Mouse (Mus musculus) ES-Bruce4 (cell line): ENCODE measurements around the gene Sox13.

Experiments used
- CTCF ChIP-seq: IDR thresholded peaks from one replicate; pipeline ENCODE4 v1.8.1; 2011; ENCODE audit warnings: low read depth, low read length
- POLR2A ChIP-seq: IDR thresholded peaks from one replicate; pipeline ENCODE4 v1.8.1; 2011; ENCODE audit warnings: low read length; ENCODE audit not compliant: insufficient read depth

DNA sequence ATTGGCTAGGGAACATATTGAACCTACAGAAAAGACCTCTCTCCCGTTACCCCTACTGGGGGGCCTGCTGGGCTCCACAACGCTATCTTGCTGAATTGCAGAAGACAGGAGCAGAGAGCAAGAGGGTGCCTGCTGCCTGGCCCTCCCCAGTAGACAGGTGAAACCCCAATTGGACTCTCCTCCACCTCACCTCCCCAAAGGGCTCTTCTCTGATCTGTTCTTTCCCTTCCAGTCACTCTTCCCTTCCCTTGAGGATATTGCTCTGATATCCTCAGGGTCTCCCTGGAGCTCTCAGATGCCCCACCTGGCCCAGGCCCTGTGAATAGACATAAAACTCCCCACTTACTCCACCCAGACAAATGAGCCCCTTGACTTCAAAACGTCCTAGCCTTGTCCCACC, 7.1 kb downstream of the Sox13 start:
- no peak for TF ChIP-seq CTCF
- TF ChIP-seq POLR2A = no peak
